Mouse (Mus musculus): ENCODE measurements at regions not wholly inside any gene's neighbourhood (a gene's known extent, or its start where the extent isn't known, plus 50 kb on each side); places are given as distances from the start of the nearest gene placed in this dataset.

DNA sequence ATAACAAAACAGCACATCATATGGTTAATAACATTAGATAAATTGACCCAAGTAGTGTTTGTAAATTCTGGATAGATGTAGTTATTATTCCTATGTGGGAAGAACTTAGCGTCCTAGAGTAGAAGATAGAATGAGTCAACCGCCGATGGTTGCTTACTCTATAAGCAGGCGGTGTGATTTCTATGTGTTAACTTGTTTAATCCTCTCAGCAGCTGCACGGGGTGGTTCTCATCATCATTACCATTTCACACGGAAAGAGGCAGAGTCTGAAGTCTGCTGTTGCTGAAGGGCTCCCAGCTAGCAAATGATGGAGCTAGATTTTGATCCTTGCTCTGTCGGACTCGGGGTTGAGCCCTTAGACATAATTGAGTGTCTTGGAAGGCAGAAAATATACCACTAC lies 334.6 kb upstream of the 4931429L15Rik start:
- H3K27me3 ChIP-seq (ENCODE audit: control insufficient read depth in 1 of 2, insufficient read depth in 2 of 2, low read length in 2 of 2), result no peaks in the 10 kb centered on the region
- no peak for TF ChIP-seq BHLHE40 (IDR thresholded peaks at IDR 0.05; ENCODE audit: borderline replicate concordance, low read depth, low read length)
- no peak for TF ChIP-seq POLR2A (IDR thresholded peaks at IDR 0.05; ENCODE audit: control insufficient read depth in 1 of 2, insufficient read depth in 1 of 2, low read depth in 1 of 2, low read length in 2 of 2, poor library complexity in 1 of 2)
- no peak for TF ChIP-seq ZMIZ1 (IDR thresholded peaks at IDR 0.05; ENCODE audit: low read depth, low read length)
- TF ChIP-seq MYB (IDR thresholded peaks at IDR 0.05; ENCODE audit: low read depth, low read length), result no peak
- TF ChIP-seq CTCF (IDR thresholded peaks at IDR 0.05 in 2 of 3, conservative IDR thresholded peaks at IDR 0.05 in 1 of 3; ENCODE audit: control insufficient read depth in 1 of 3, insufficient read depth in 1 of 3, low read depth in 2 of 3, low read length in 3 of 3, poor library complexity in 1 of 3, severe bottlenecking in 1 of 3), result no peak
- no peak for TF ChIP-seq TAL1 (IDR thresholded peaks at IDR 0.05; ENCODE audit: low read length)
- no peaks in the 10 kb centered on the region for H3K9me3 ChIP-seq (replicated peaks; ENCODE audit: insufficient read depth, low read length)
- H3K79me2 ChIP-seq (ENCODE audit: control insufficient read depth, insufficient read depth, low read length, poor library complexity), result no peaks in the 10 kb centered on the region
- H3K4me3 ChIP-seq (ENCODE audit: control insufficient read depth in 1 of 2, insufficient read depth in 1 of 2, low read depth in 2 of 2, low read length in 2 of 2), result no peak overlapping the region
- no peaks in the 10 kb centered on the region for H3K36me3 ChIP-seq (ENCODE audit: control insufficient read depth in 1 of 2, insufficient read depth in 2 of 2, low read length in 2 of 2)
- no peak overlapping the region for H3K27ac ChIP-seq (ENCODE audit: control insufficient read depth, low read depth, low read length)
- DNase-seq (ENCODE audit: low read depth, low spot score), result no peak
- no peak overlapping the region for H3K9ac ChIP-seq (ENCODE audit: control insufficient read depth, low read depth, low read length, poor library complexity, severe bottlenecking)
- H3K4me1 ChIP-seq (ENCODE audit: control insufficient read depth in 1 of 2, insufficient read depth in 2 of 2, low read length in 2 of 2), result no peaks in the 10 kb centered on the region

DNA sequence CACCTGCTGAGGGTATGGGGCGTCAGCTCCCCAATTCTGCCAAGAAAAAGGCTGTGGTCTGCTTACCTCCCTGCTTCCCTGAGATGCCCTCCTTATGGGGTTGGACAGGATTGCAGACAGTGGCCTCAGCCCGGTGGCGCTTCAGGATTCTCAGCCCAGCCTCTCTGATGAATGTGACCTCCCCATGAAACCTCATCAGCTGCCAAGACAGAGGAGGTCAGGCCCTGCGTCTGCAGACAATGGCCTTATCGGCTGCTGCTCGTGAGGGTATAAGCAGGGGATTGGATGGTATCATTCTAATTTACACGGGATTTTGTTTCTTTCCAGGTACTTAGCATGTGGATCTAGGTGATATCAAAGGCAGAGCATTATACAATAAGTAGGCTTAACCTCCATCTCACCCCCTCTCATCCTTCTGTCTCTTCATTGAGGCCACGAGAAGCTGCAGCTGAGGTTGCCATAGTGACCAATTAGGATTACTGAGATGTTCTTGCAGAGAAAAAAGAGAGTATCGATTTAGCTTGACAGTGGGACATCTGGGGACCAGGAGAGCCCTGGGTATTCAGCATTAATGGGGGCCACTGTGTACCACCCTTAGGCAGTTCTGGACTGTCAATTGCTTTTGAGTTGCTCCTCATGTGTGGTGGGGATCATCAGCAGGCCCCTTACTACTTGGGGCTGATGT lies 327.6 kb upstream of the 4931429L15Rik start:
- no peaks in the 10 kb centered on the region for H3K27me3 ChIP-seq (ENCODE audit: control insufficient read depth in 1 of 2, insufficient read depth in 2 of 2, low read length in 2 of 2)
- no peaks in the 10 kb centered on the region for H3K79me2 ChIP-seq (ENCODE audit: control insufficient read depth, insufficient read depth, low read length, poor library complexity)
- TF ChIP-seq POLR2AphosphoS2 (IDR thresholded peaks at IDR 0.05; ENCODE audit: low read length), result no peak
- no peak for DNase-seq (ENCODE audit: low read depth, low spot score)
- no peak overlapping the region for H3K9ac ChIP-seq (ENCODE audit: control insufficient read depth, low read depth, low read length, poor library complexity, severe bottlenecking)
- H3K27ac ChIP-seq (ENCODE audit: control insufficient read depth, low read depth, low read length), result no peak overlapping the region
- no peaks in the 10 kb centered on the region for H3K4me1 ChIP-seq (ENCODE audit: control insufficient read depth in 1 of 2, insufficient read depth in 2 of 2, low read length in 2 of 2)
- no peaks in the 10 kb centered on the region for H3K36me3 ChIP-seq (ENCODE audit: control insufficient read depth in 1 of 2, insufficient read depth in 2 of 2, low read length in 2 of 2)
- no peaks in the 10 kb centered on the region for H3K9me3 ChIP-seq (replicated peaks; ENCODE audit: insufficient read depth, low read length)
- no peak overlapping the region for H3K4me3 ChIP-seq (ENCODE audit: control insufficient read depth in 1 of 2, insufficient read depth in 1 of 2, low read depth in 2 of 2, low read length in 2 of 2)

- Histone ChIP-seq H3K27ac (ENCODE audit: control insufficient read depth, low read depth, low read length) (no peak overlapping the region), H3K4me3 (ENCODE audit: control insufficient read depth in 1 of 2, insufficient read depth in 1 of 2, low read depth in 2 of 2, low read length in 2 of 2) (no peak overlapping the region), H3K36me3 (ENCODE audit: control insufficient read depth in 1 of 2, insufficient read depth in 2 of 2, low read length in 2 of 2) (no peaks in the 10 kb centered on the region), H3K79me2 (ENCODE audit: control insufficient read depth, insufficient read depth, low read length, poor library complexity) (no peaks in the 10 kb centered on the region), H3K9ac (ENCODE audit: control insufficient read depth, low read depth, low read length, poor library complexity, severe bottlenecking) (no peak overlapping the region), H3K27me3 (ENCODE audit: control insufficient read depth in 1 of 2, insufficient read depth in 2 of 2, low read length in 2 of 2) (no peaks in the 10 kb centered on the region), H3K9me3 (replicated peaks; ENCODE audit: insufficient read depth, low read length) (no peaks in the 10 kb centered on the region), H3K4me1 (ENCODE audit: control insufficient read depth in 1 of 2, insufficient read depth in 2 of 2, low read length in 2 of 2) (no peaks in the 10 kb centered on the region)
- DNase-seq (ENCODE audit: low read depth, low spot score), result no peak
- TF ChIP-seq CHD1 (IDR thresholded peaks at IDR 0.05; ENCODE audit: low read depth, low read length) (no peak), TCF12 (IDR thresholded peaks at IDR 0.05; ENCODE audit: low read depth, low read length) (no peak), MAFK (IDR thresholded peaks at IDR 0.05; ENCODE audit: borderline replicate concordance, low read depth, low read length) (no peak), MYB (IDR thresholded peaks at IDR 0.05; ENCODE audit: low read depth, low read length) (no peak), SMC3 (IDR thresholded peaks at IDR 0.05; ENCODE audit: low read depth, low read length) (no peak), ETS1 (IDR thresholded peaks at IDR 0.05; ENCODE audit: low read depth, low read length) (no peak), KAT2A (conservative IDR thresholded peaks at IDR 0.05; ENCODE audit: low read depth, low read length) (no peak), ZMIZ1 (IDR thresholded peaks at IDR 0.05; ENCODE audit: low read depth, low read length) (no peak), GATA1 (IDR thresholded peaks at IDR 0.05; ENCODE audit: low read depth, low read length) (no peak), ELF1 (IDR thresholded peaks at IDR 0.05; ENCODE audit: low read depth, low read length) (no peak), RCOR1 (IDR thresholded peaks at IDR 0.05; ENCODE audit: low read depth, low read length) (no peak), MYC (IDR thresholded peaks at IDR 0.05; ENCODE audit: low read depth, low read length) (no peak), USF2 (IDR thresholded peaks at IDR 0.05; ENCODE audit: borderline replicate concordance in 1 of 2, insufficient read depth in 1 of 2, low read depth in 1 of 2, low read length in 2 of 2) (no peak), NRF1 (IDR thresholded peaks at IDR 0.05; ENCODE audit: insufficient read depth, low read depth, low read length, poor library complexity, severe bottlenecking) (no peak), TAL1 (IDR thresholded peaks at IDR 0.05; ENCODE audit: low read length) (no peak), MAX (IDR thresholded peaks at IDR 0.05; ENCODE audit: low read length) (no peak), MAZ (IDR thresholded peaks at IDR 0.05; ENCODE audit: low read depth, low read length) (no peak), E2F4 (IDR thresholded peaks at IDR 0.05; ENCODE audit: borderline replicate concordance, low read depth, low read length) (no peak), EP300 (IDR thresholded peaks at IDR 0.05; ENCODE audit: low read depth in 1 of 2, low read length in 2 of 2) (no peak)
Observed at GRCm38 (mm10) chr9:46645469-46645884, 325.7 kb upstream of the 4931429L15Rik start.

Data from MEL (cell line).